Mouse (Mus musculus) heart, postnatal 0 days (tissue): ENCODE results near the gene Hspg2.
"Not testable (repeated sequence)": the region's sequence is repeated elsewhere in the genome, so short reads cannot be mapped to it uniquely, and the experiment has no call there.

ENCODE experiments used
- CTCF ChIP-seq: IDR thresholded peaks from 2 replicates; pipeline ENCODE4 v1.5.1; 2016; ENCODE audit warnings: antibody characterized with exemption, control low read depth, low read depth
- EP300 ChIP-seq: IDR thresholded peaks from 2 replicates; pipeline ENCODE4 v1.6.1; 2016; ENCODE audit warnings: antibody characterized with exemption, low read depth

DNA sequence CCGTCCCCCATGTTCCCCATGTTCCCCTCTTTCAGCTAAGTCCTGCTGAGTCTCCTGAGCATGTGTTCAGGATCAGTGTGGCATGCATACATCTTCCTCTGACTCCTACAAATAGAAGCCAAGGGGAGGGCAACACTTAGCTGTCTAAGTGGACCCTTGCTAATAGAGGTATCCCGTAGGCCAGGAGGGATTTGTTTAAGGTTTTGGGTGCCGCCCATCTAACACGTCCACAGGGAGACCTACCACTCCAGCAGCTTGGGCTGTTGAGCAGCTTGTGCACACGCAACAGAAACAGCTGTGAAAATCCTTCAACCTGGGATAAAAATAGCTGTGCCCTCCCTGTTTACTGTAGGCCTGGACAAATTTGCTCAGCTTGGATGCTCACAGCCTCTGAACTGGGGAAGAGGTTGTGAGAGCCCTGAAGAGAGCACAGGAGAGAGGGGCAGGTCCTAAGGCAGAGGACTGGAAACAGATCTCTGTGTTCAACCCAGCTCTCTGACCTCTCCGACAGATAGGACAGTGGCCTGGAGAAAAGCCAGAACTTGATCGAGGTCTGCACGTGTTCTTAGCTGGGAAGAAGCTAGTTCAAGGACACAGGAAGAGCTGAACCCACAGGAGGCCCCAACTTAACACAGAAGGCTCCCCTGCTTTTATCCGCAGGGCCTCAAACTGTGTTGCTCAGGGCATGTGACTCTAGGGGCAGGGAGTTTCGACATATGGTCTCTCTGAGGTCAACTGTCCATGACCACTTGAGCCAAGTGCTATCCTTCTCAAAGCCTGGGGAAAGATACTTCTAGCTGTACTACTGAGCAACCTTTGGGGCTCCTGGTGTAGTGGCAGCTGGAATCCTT is 35.6 kb upstream of the Hspg2 start:
- not testable (repeated sequence) for TF ChIP-seq CTCF, EP300
